Mouse (Mus musculus): ENCODE measurements at regions not wholly inside any gene's neighbourhood (a gene's known extent, or its start where the extent isn't known, plus 50 kb on each side); places are given as distances from the start of the nearest gene placed in this dataset.
A peak's percentile ranks its signal among the peaks of the same experiment; 100 is the strongest.

GRCm38 (mm10) chr15:88036146-88037000, 492.3 kb downstream of the Fam19a5 start:
- peak; percentile 65 for DNase-seq

DNA sequence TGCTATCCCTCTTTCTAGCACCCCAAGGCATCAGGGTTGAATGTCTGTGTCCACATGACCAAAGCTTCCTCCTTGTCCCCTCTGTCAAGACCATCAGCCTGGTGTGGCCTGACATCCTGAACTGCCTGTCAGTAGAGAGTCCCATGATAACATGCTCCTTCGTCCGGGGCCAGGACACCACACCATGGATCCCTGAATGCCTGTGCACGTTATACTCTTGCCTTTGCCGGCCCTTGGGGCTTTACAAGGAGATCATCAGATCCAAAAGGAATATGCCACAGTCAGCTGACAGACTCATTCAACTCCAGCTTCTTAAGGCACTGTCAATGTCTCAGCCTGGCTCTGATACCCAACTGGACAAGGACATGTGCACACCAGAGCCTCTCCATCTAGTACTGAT, 493.5 kb downstream of the Fam19a5 start:
- no peak for DNase-seq

- no peak for DNase-seq
These were observed 498.7 kb downstream of the Fam19a5 start for GRCm38 (mm10) chr15:88042821-88043220.

DNA sequence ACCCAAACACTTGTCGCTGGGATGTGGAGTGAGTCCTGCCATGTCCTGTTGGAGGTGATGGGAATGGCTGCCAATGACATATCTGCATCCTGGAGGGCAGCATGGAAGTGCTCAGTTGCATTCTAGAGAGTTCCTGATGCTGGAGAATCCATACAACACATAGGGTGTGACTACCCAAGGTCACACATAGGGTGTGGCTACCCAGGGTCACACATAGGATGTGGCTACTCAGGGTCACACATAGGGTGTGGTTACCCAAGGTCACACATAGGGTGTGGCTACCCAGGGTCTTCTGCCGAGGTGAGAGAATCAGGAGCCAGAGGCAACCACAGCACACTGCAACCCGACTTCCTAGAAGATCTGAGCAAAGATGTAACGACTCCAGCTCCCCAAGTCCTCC, 514.0 kb downstream of the Fam19a5 start:
- no peak for DNase-seq

GRCm38 (mm10) chr15:88060935-88061334, 516.8 kb downstream of the Fam19a5 start:
- DNase-seq: no peak

DNA sequence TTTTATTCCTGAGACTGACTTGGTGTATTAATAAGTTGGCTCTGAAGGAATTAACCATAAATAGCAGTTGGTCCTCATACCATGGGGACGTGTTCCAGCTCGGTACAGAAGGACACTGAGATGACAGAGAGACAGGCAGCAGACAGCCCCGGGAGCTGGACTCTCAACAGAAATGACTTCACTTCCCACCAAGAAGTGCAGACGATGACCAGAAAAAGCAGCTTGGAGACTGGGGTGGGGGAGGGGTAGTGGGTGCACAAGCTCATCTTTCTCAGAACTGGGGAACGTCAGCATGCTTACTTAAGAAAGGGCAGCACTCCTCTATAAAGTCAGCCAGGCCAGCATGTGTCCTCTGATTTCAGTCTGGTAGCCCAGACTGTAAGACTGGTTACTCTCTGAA, 518.9 kb downstream of the Fam19a5 start:
- DNase-seq: no peak

DNA sequence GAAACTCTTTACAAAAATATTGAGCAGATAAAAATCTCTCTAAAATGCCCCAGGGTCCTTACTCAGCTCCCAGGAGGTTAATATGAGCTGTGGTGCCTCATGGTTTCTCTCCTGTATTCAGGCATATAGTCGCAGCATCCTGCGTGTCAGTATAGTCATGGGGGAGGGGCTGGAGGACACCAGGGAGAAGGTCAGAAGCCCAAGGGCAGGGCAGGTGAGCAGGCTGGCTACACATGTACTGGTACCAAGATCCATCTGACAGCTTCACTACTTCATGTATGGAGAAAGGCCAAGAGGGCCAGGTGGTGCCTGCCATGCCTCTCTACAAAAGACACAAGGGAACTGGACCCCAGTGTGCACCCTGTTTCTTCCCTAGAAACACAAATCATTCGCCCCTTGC, 524.4 kb downstream of the Fam19a5 start:
- DNase-seq: no peak

- DNase-seq: no peak
These were observed 527.4 kb upstream of the Zdhhc25 start for GRCm38 (mm10) chr15:88072676-88073075.

- no peak for DNase-seq
These were observed 516.2 kb upstream of the Zdhhc25 start for GRCm38 (mm10) chr15:88083911-88084310.

DNA sequence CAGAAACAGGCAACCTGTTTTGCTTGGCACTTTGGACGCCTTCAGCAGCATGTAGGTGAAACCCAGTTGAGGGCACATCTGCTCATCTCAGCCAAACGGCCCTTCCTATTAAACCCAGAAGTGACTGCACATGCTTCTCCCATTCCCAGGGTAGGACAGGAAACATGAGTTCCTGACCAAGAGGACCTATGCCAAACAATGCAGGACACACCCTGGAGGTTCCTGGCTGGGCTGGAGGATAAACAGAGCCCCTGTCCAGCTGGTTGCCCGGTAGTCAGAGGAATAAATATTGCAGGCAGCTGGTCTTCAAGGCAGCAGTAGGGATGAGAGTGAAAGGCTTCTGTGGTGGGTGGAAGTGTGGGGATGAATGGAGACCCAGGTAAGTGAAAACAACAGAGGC, 514.5 kb upstream of the Zdhhc25 start:
- DNase-seq: no peak

GRCm38 (mm10) chr15:88089486-88089885, 510.6 kb upstream of the Zdhhc25 start:
- DNase-seq: no peak

DNA sequence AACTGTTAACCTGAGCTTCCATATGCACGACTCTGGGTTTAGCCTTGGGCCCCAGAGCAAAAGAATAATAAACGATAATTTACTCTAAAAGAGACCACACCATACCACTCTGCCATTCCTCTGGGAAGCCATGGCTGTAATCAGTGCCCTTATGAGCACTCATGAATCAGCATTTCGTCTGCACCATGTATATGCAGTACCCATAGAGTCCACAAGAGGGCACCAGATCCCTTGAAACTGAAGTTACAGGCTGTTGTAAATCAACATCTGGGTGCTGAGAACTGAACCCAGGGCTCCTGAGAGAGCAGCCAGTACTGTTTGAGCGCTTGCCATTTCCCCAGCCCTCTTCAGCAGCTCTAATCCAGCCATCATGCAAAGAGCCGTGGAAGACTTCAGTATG, 508.7 kb upstream of the Zdhhc25 start:
- peak; percentile 7 for DNase-seq

- peak; percentile 10 for DNase-seq
These were observed 479.7 kb upstream of the Zdhhc25 start for GRCm38 (mm10) chr15:88120376-88120775.

DNA sequence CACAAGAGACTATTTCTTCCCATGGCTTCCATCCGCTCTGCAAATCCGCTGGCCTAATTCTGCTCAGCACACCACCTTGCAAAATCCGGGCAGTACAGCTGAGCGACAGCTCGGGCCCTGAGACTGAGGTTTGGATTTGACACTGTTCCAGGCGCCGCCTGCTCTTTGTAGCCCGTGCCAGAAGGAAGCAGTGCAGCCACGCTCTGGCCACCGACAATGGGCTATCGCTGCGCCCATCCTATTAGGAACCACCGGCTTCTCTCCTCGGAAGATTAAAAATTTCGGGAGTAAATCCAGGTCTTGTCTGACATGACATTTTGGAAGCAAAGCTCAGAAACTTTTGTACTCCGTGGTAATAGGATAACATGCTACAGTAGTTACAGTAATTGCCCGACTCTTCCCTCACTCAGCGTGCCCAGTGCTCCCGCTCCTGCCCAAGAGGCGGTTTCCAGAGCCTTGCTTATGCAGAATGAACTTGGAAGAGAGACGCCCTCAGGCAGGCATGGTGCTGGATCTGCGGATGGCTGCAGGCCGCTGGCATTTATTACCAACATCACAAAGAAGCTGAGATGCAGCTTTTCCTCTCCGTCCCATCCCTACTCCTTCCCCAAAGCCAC, 476.1 kb upstream of the Zdhhc25 start:
- no peak for DNase-seq

- DNase-seq: peak; percentile 39
These were observed 454.0 kb upstream of the Zdhhc25 start for GRCm38 (mm10) chr15:88146118-88146517.

DNA sequence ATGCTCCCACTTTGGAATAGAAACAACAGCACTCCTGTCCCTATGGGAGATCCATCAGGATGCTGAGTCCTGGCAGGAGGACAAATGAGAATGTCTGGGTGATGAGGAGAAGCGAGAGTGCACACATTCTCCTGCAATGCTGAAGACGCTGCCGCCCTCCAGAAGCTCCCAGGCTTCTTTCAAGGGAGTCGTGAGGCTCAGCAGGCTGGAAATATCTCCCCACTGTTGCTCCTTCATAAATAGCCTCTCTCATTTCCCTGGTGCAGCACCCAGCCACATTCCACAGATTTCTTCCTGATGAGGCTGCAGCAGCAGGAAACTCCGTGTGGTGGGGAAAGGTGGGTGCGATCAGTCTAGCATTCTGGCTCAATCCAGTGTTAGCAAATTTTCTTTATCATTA, 448.9 kb upstream of the Zdhhc25 start:
- no peak for DNase-seq

DNA sequence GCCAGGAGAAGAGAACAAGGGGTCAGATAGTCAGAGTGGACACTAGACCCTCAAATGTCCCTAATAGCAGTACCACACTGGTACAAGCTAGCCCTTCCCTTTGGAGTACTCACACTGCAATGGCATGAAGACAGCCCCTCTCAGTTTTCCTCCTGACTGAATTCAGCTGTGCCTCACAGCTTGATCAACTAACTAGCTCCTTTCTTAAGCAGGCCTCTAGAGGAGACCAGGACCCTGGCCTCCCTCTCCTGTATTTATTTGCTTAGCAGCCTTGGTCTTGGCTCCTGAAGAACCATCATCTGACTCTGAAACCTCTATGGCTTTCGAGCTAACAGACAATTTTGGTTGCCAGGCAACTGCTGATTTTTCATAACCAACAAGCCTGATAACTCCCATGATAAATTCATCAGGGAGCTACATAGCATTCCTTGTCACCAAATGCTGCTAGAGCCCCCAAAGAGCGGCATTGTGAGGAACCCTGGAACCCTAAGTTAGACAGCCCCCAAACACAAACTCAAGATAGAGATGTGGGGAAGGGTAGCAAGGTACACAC, 440.4 kb upstream of the Zdhhc25 start:
- DNase-seq: no peak

DNA sequence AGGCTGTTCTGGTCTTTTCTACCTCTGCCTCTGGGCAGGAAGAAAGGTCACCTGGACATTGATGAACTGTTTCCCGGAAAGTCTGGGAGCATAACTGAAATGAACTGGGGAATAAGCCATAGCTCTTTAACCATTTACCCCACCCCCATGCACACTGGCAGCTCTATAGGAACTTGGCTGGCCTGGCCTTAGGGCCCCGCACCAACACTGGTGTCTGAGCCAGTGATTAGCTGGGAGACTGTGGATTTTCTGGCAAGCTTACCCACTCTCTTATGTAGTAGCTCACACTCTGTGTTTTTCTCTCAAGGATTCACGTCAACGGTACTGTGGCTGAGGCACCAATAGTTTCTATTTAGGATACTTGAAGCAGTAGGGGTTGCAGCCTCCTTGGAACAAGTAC, 439.8 kb upstream of the Zdhhc25 start:
- no peak for DNase-seq

GRCm38 (mm10) chr15:88163438-88163837, 436.7 kb upstream of the Zdhhc25 start:
- no peak for DNase-seq

GRCm38 (mm10) chr15:88174326-88174725, 425.8 kb upstream of the Zdhhc25 start:
- peak; percentile 68 for DNase-seq

- DNase-seq: no peak
These were observed 424.1 kb upstream of the Zdhhc25 start for GRCm38 (mm10) chr15:88175991-88176390.

- no peak for DNase-seq
These were observed 403.6 kb upstream of the Zdhhc25 start for GRCm38 (mm10) chr15:88196539-88196938.

DNA sequence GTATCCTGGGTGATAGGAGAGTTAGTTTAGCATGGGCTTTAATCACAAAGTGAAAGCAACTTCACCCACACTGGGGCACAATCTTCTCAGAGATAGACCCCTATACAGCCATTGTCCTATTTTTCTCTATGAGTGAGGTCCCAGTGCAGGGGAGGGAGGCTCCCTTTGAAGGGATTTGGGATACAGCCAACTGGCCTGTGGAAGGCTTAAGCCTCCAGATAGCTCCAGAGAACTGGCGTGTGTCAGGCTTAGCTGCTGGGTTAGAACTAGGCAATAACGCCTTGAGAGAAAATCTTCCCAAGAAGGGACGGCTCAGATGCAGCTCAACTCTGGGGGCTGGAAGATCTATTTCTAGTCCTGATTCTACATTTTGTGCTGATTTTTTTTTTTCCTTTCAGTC, 397.4 kb upstream of the Zdhhc25 start:
- DNase-seq: no peak

DNA sequence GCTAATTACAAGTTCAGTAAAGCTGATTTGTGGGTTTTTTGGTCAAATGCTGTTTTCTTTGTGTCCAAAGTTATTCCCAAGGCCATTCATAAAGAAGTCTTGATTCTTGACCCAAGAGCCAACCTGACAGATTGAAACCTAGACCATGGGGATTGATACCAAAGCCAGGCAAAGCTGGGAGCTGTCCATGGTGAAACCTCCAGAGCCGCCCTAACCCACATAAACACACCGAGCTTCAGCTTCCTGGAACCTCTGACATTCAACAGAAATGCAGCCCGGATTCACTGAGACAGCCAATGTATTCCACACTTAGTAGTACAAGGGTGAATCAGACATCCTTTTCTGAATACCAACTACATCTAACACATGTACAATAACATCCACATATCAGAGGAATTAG, 386.7 kb upstream of the Zdhhc25 start:
- DNase-seq: peak; percentile 29

Data from kidney, postnatal 10 days (tissue).